Mouse (Mus musculus) neural tube, embryonic 14.5 days (tissue): ENCODE measurements around the gene Furin. TPM values are rescaled to one million over a fixed set of nuclear protein-coding genes. Genes with fewer than 3 reads are reported as not detected.
A peak's percentile ranks its signal among the peaks of the same experiment; 100 is the strongest.

Source experiments
- ATAC-seq: fragments of 200-750 bp; cut with Nextera tagmentation; 2 replicates; pipeline ENCODE4 v1.8.0; 2017; ENCODE audit warnings: low read depth, mild to moderate bottlenecking, moderate TSS enrichment, moderate library complexity
- H3K27ac ChIP-seq: fragments of 300-500 bp; sonication (generic); 2 replicates; pipeline ENCODE4 v1.5.1; 2014; ENCODE audit warnings: low read depth, mild to moderate bottlenecking, control low read depth, low read length, moderate library complexity, mixed read lengths
- H3K27me3 ChIP-seq: fragments of 300-500 bp; sonication (generic); 2 replicates; pipeline ENCODE4 v1.6.1; 2014; ENCODE audit warnings: low read length; ENCODE audit not compliant: control insufficient read depth, insufficient read depth
- H3K36me3 ChIP-seq: fragments of 300-500 bp; sonication (generic); 2 replicates; pipeline ENCODE4 v1.6.1; 2014; ENCODE audit warnings: low read length, mixed read lengths; ENCODE audit not compliant: control insufficient read depth, insufficient read depth
- H3K4me1 ChIP-seq: fragments of 300-500 bp; sonication (generic); 2 replicates; pipeline ENCODE4 v1.6.1; 2014; ENCODE audit warnings: low read length; ENCODE audit not compliant: control insufficient read depth, insufficient read depth
- H3K4me2 ChIP-seq: fragments of 300-500 bp; sonication (generic); 2 replicates; pipeline ENCODE4 v1.6.1; 2014; ENCODE audit warnings: mild to moderate bottlenecking, low read depth, low read length, control low read depth
- H3K4me3 ChIP-seq: fragments of 300-500 bp; sonication (generic); 2 replicates; pipeline ENCODE4 v1.5.1; 2014; ENCODE audit warnings: low read depth, low read length, control low read depth, mixed read lengths
- H3K9ac ChIP-seq: fragments of 300-500 bp; sonication (generic); replicated peaks from 2 replicates; pipeline ENCODE4 v1.6.1; 2014; ENCODE audit warnings: low read depth, mild to moderate bottlenecking, control low read depth, low read length, mixed read lengths
- H3K9me3 ChIP-seq: fragments of 300-500 bp; sonication (generic); 2 replicates; pipeline ENCODE4 v1.6.1; 2016; ENCODE audit warnings: low read length; ENCODE audit not compliant: control insufficient read depth
- WGBS: fragments of 180-500 bp; shearing (Covaris S2); extraction: QIAGEN DNeasy Blood & Tissue Kit; methylation state at CpG from one replicate; pipeline ENCODE4 v1.1.7; 2014; 5-methylcytosine and 5-hydroxymethylcytosine counted together
- polyA plus RNA-seq: library from polyadenylated mRNA; unstranded; fragments of >200 nt; fragmentation: Nextera tagmentation; extraction: Ambion mirVana; gene quantifications from 2 replicates; pipeline ENCODE4 v1.2.1, GENCODE M21; 2014

Gene Furin
- polyA plus RNA-seq, 1 experiment from 2014 or later = 5.3 TPM

GRCm38 (mm10) chr7:80339371-80339770, 65.9 kb downstream of the Furin start:
- H3K36me3 ChIP-seq = peaks cover 20% of the 10 kb centered on the region
- no peak for ATAC-seq
- WGBS = 4% methylated on average over 17 of the region's 17 CpGs
- H3K9me3 ChIP-seq = no peaks in the 10 kb centered on the region
- H3K4me2 ChIP-seq = peak overlapping the region; percentile 85
- H3K27me3 ChIP-seq = no peaks in the 10 kb centered on the region
- H3K27ac ChIP-seq = peak overlapping the region; percentile 58
- H3K4me1 ChIP-seq = peaks cover 39% of the 10 kb centered on the region
- H3K4me3 ChIP-seq = peak overlapping the region; percentile 53
- H3K9ac ChIP-seq = peak overlapping the region; percentile 65

Other genes starting within 250 kb of the Furin start
- 18.7 and 25.7 TPM in 2 replicates for gene Sema4b, start 218.6 kb downstream of the Furin start, polyA plus RNA-seq
- 26.4 and 38.0 TPM in 2 replicates for gene Cib1, start 172.6 kb downstream of the Furin start, polyA plus RNA-seq
- 4.5 and 5.3 TPM in 2 replicates for gene Gdpgp1, start 172.6 kb downstream of the Furin start, polyA plus RNA-seq
- gene Ttll13, start 159.1 kb downstream of the Furin start, polyA plus RNA-seq = 3.1 and 4.2 TPM in 2 replicates
- 66.2 and 70.2 TPM in 2 replicates for gene Ngrn, start 144.2 kb downstream of the Furin start, polyA plus RNA-seq
- 34.9 and 35.3 TPM in 2 replicates for gene Vps33b, start 135.8 kb downstream of the Furin start, polyA plus RNA-seq
- gene Prc1, start 111.0 kb downstream of the Furin start, polyA plus RNA-seq = 21.5 and 24.9 TPM in 2 replicates
- 13.7 and 20.1 TPM in 2 replicates for gene Rccd1, start 81.0 kb downstream of the Furin start, polyA plus RNA-seq
- 32.3 and 41.0 TPM in 2 replicates for gene Unc45a, start 64.4 kb downstream of the Furin start, polyA plus RNA-seq
- gene Hddc3, start 62.3 kb downstream of the Furin start, polyA plus RNA-seq = 21.5 and 25.8 TPM in 2 replicates
- gene Man2a2, start 34.1 kb downstream of the Furin start, polyA plus RNA-seq = 22.9 and 23.6 TPM in 2 replicates
- gene Fes, start 17.5 kb downstream of the Furin start, polyA plus RNA-seq = 2.2 and 6.0 TPM in 2 replicates
- gene Blm, start 129.7 kb upstream of the Furin start, polyA plus RNA-seq = 10.2 and 11.2 TPM in 2 replicates